Mouse (Mus musculus): Measurements from ENCODE around the gene Ccdc38.

Gene Ccdc38

GRCm38 (mm10) chr10:93620438-93621179 is 80.2 kb downstream of the Ccdc38 start:
- TF ChIP-seq GATA4 (IDR thresholded peaks at IDR 0.05; ENCODE audit: insufficient replicate concordance, low read length) = no peak

- no peak for TF ChIP-seq GATA4 (IDR thresholded peaks at IDR 0.05; ENCODE audit: insufficient replicate concordance, low read length)
Observed at GRCm38 (mm10) chr10:93623725-93624124, 83.3 kb downstream of the Ccdc38 start.

- no peak for TF ChIP-seq GATA4 (IDR thresholded peaks at IDR 0.05; ENCODE audit: insufficient replicate concordance, low read length)
Observed at GRCm38 (mm10) chr10:93624151-93624550, 83.7 kb downstream of the Ccdc38 start.

- no peak for TF ChIP-seq GATA4 (IDR thresholded peaks at IDR 0.05; ENCODE audit: insufficient replicate concordance, low read length)
Observed at GRCm38 (mm10) chr10:93630310-93630709, 89.9 kb downstream of the Ccdc38 start.

GRCm38 (mm10) chr10:93632086-93632485 is 91.7 kb downstream of the Ccdc38 start:
- TF ChIP-seq GATA4 (IDR thresholded peaks at IDR 0.05; ENCODE audit: insufficient replicate concordance, low read length) = no peak

- no peak for TF ChIP-seq GATA4 (IDR thresholded peaks at IDR 0.05; ENCODE audit: insufficient replicate concordance, low read length)
Observed at GRCm38 (mm10) chr10:93633563-93633962, 93.1 kb downstream of the Ccdc38 start.

Measured in liver, adult (tissue).